Mouse (Mus musculus): ENCODE results near the gene Hectd1.

GRCm38 (mm10) chr12:51699623-51700393 is 129.5 kb downstream of the Hectd1 start:
- TF ChIP-seq POLR2A (IDR thresholded peaks at IDR 0.05; ENCODE audit: low read depth, low read length) = no peak
- TF ChIP-seq CTCF (IDR thresholded peaks at IDR 0.05; ENCODE audit: borderline replicate concordance, insufficient read depth, low read length) = no peak
